Mouse (Mus musculus): ENCODE data around the gene Ina.

GRCm38 (mm10) chr19:47014447-47015381 lies at the start of gene Ina, which contains the start of gene Nt5c2:
- no peak for TF ChIP-seq CTCF (conservative IDR thresholded peaks at IDR 0.05; ENCODE audit: insufficient read depth, insufficient read length, low read depth, low read length)
- no peak for TF ChIP-seq POLR2A (IDR thresholded peaks at IDR 0.05; ENCODE audit: low read depth, low read length)

Data from kidney, adult 2 months (tissue).